Mouse (Mus musculus) embryonic fibroblast, embryonic 13.5 days (primary cell): ENCODE data around the gene Brd3. TPM values are rescaled to one million over a fixed set of nuclear protein-coding genes. Genes with fewer than 3 reads are reported as not detected.
"Not testable (repeated sequence)": the region's sequence is repeated elsewhere in the genome, so short reads cannot be mapped to it uniquely, and the experiment has no call there.

Source experiments
- H3K27ac ChIP-seq: 2 replicates; pipeline ENCODE4 v1.5.1; 2012; ENCODE audit warnings: low read length, control low read depth, inconsistent platforms; ENCODE audit not compliant: insufficient read depth
- H3K4me1 ChIP-seq: 2 replicates; pipeline ENCODE4 v1.6.1; 2011; ENCODE audit warnings: low read length; ENCODE audit not compliant: control insufficient read depth, insufficient read depth
- H3K4me3 ChIP-seq: 2 replicates; pipeline ENCODE4 v1.5.1; 2011; ENCODE audit warnings: mild to moderate bottlenecking, control low read depth, low read length; ENCODE audit not compliant: insufficient read depth
- CTCF ChIP-seq: IDR thresholded peaks from 2 replicates; pipeline ENCODE4 v1.5.1; 2011; ENCODE audit warnings: mild to moderate bottlenecking, control low read depth, low read length, moderate library complexity, borderline replicate concordance; ENCODE audit not compliant: insufficient read depth
- POLR2A ChIP-seq: IDR thresholded peaks from 2 replicates; pipeline ENCODE4 v1.6.1; 2011; ENCODE audit warnings: low read depth, mild to moderate bottlenecking, control low read depth, low read length, moderate library complexity
- polyA plus RNA-seq: library from polyadenylated mRNA; stranded (reverse); fragments of >200 nt; gene quantifications from 2 replicates; pipeline ENCODE4 v1.2.4, GENCODE M21; 2011; ENCODE audit warnings: low read depth; ENCODE audit not compliant: missing spikeins, insufficient read length

Gene Brd3
- polyA plus RNA-seq, 1 experiment, result 41.4 TPM

DNA sequence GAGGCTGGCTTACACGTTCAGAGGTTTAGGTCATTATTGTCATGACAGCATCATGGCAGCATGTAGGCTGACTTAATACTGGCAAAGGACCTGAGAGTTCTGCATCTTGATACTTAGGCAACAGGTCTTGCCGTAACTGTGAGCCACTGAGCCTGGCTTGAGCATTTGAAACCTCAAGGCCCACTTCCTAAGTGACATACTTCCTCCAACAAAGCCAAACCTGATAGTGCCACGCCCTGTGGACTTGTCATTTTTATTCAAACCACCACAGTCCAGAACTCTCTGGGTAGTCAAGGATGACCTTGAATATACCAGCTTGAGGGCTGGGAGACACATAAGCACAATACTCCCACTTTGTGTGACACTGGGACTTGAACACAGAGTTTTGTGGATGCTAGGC lies 5.4 kb upstream of the Brd3 start:
- Histone ChIP-seq H3K27ac (no peak overlapping the region), H3K4me3 (no peak overlapping the region), H3K4me1 (peaks cover 10% of the 10 kb centered on the region)
- no peak for TF ChIP-seq POLR2A
- no peak for TF ChIP-seq CTCF

DNA sequence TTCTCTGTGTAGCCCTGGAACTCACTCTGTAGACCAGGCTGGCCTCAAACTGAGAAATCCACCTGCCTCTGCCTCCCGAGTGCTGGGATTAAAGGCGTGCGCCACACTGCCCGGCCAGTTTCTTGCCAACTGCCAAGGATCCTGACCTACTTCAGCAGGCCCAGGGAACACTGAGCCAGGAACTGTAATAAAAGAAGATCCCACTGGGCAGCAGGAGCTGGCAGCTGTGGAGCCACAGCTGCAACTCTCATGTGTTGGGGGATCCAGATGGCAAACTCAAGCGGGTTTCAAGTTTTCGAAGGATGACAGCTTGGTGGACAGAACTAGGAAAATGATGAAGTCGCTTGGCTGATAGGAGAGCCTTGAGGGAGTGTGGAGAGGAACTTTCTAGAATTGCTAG lies 3.2 kb upstream of the Brd3 start:
- Histone ChIP-seq H3K4me3 (no peak overlapping the region), H3K27ac (no peak overlapping the region), H3K4me1 (peaks cover 7% of the 10 kb centered on the region; the same call in 1 of the 2 replicates)
- TF ChIP-seq CTCF, result no peak
- TF ChIP-seq POLR2A, result no peak

DNA sequence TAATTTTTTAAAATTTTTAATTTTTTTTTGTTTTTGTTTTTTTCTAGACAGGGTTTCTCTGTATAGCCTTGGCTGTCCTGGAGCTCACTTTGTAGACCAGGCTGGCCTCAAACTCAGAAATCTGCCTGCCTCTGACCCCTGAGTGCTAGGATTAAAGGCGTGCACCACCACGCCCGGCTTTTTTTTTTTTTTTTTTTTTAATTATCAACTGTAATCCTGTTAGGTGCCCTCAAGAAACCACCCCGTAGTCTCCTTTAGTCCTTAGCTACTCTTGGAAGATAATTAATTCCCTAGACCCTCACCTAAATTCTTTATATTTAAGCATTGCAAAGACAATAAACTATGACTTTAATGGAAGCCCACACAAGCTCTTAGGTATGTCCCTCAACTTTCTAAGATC lies 804 bp downstream of the Brd3 start:
- not testable (repeated sequence) for H3K4me1 ChIP-seq, H3K4me3 ChIP-seq, H3K27ac ChIP-seq

DNA sequence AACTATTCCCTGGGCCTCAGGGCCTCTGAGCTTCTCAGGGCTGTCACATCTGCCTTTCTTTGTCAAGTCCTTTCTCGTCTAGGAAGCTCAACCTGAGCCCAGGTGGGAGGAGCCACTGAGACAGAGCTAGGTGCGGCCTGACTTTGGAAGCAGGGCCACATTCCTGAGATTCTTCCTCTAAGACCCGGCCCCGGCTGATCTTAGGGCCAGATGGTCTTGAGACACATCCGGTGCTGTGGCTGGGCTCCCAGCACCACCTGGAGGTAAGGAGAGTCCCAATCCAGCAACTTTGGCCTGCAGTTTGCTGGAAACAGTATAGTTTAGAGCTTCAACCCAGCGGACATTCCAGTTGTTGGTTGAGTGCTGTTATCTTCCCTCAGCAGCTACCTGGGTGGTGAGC lies 1.9 kb downstream of the Brd3 start:
- Histone ChIP-seq H3K4me1 (peaks cover 8% of the 10 kb centered on the region), H3K27ac (no peak overlapping the region), H3K4me3 (no peak overlapping the region)
- TF ChIP-seq CTCF (peak; percentile 25; the same call in 1 of the 2 replicates), POLR2A (no peak)

DNA sequence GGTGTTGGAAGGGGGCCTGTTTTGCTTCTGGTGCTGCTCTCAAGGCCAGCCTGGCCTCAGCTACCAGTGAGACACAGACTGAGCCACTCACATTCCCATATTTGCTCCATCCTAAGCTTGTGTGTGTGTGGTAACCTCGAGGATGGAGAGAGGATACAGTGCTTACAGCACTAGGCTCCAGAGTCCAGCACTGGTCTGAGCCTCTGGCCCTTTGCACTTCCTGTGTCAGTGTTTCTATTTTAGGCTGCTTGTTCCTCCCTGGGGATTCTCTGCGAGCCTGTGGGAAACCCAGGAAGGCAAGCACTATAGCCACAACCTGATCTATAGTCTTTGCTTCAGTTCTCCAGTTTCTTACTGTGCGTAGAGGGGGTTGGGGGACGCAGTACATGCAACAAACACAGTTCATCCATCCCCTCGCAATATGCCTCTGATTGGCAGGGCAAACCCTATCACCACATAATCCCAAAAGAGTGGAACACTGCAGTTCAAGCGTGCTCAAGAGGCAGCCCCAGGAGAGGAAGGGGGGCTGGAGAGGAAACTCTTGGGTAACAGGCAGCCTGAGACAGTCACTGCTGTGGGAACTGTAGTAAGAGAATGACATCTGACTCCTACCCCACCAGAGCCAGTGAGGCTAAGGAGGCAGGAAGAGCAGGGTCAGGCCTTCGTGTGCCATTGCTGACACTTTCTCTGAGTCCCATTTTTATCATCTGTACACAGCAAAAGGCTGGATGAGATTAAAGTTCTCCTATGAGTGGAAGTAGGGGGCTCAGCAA lies 3.2 kb downstream of the Brd3 start:
- Histone ChIP-seq H3K4me1 (peaks cover 8% of the 10 kb centered on the region), H3K4me3 (no peak overlapping the region), H3K27ac (peak overlapping the region; percentile 12; the same call in 1 of the 2 replicates)
- TF ChIP-seq POLR2A, result no peak
- no peak for TF ChIP-seq CTCF

DNA sequence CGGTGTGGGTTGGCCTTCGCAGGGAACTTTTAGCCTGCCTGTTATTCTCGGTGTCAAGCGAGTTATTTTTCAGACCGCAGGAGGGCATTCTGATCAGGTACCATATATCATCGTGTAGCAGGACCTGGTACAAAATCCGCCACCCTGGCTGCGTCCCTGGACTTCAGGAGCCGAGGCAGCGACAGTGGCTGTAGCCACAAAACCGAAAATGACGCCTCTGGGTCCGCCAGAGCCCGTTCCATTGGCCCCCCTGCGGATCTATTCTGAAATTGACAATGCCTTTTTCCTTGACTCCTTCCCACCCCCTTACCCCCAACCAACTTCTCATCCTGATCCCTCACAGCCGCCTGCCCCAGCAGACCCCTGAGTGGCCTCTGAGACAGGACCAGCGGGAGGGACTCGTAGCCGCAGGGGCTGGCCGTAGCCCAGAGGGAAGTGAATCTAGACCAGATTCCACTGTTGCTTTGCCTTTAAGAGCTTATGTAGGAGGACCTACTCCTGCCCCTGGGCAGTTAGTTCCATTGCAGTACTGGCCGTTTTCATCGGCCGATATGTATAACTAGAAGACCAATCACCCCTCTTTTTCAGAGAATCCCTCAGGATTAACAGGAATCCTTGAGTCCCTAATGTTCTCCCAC lies 11.0 kb downstream of the Brd3 start:
- TF ChIP-seq POLR2A, result no peak
- no peak for TF ChIP-seq CTCF
- no peak overlapping the region for H3K27ac ChIP-seq
- H3K4me3 ChIP-seq, result peak overlapping the region; percentile 31
- H3K4me1 ChIP-seq, result no peaks in the 10 kb centered on the region

DNA sequence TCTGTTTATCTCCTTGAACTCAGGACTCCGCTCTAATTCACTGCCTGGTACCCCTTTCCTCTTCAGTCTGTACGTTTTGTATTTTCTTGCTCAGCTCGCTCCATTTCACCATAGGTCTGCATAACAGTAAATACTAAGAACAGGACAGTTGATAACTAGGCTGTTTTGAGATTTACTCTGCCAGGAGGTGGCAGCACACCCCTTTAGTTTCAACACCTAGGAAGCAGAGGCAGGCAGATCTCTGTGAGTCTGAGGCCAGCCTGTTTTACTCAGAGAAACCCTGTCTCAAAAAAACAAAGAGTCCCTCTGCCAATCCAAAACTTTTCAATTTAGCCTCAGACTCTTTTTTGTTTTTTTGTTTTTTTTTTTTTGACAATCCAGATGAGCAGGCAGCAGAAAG lies 13.5 kb downstream of the Brd3 start:
- no peak overlapping the region for H3K27ac ChIP-seq
- TF ChIP-seq POLR2A (no peak), CTCF (no peak)
- H3K4me3 ChIP-seq, result no peak overlapping the region
- no peaks in the 10 kb centered on the region for H3K4me1 ChIP-seq

DNA sequence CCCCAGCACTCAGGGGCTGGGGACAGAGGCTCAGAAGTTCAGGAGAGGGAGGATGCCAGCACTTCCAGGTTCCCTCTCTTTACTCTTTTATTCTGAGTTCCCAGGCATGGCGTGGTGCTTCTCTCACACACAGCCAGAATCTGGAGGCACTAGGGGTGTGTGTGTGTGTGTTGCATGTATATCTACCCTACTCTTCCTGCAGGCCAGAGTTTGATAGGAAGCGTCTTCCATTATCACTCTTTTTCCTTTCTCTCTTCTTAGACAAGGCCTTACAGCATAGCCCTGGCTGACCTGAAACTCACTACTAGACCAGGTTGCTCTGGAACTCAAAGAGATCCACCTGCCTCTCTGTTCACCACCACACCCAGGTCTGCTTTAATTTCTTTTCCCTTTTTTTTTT lies 16.5 kb downstream of the Brd3 start:
- TF ChIP-seq CTCF (no peak), POLR2A (no peak)
- Histone ChIP-seq H3K4me3 (no peak overlapping the region), H3K4me1 (no peaks in the 10 kb centered on the region), H3K27ac (no peak overlapping the region)

DNA sequence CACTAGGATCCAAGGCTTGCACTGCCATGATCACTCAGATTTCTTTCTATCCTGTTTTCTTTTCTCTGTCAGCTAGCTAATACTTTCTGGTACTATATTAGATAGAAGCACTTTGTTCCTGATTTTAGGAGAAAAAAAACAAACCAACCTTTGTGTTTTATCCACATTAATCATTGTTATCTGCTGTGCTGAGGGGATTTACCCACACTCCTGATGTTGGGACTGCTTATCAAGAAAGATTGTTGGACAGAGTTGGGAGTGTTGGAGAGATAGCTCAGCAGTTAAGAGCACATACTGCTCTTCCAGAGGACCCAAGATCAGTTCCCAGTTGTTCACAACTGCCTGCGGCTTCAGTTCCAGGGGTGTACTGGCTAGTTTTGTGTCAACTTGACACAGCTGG lies 19.1 kb downstream of the Brd3 start:
- Histone ChIP-seq H3K4me1 (no peaks in the 10 kb centered on the region), H3K27ac (no peak overlapping the region), H3K4me3 (no peak overlapping the region)
- TF ChIP-seq POLR2A (no peak), CTCF (no peak)

DNA sequence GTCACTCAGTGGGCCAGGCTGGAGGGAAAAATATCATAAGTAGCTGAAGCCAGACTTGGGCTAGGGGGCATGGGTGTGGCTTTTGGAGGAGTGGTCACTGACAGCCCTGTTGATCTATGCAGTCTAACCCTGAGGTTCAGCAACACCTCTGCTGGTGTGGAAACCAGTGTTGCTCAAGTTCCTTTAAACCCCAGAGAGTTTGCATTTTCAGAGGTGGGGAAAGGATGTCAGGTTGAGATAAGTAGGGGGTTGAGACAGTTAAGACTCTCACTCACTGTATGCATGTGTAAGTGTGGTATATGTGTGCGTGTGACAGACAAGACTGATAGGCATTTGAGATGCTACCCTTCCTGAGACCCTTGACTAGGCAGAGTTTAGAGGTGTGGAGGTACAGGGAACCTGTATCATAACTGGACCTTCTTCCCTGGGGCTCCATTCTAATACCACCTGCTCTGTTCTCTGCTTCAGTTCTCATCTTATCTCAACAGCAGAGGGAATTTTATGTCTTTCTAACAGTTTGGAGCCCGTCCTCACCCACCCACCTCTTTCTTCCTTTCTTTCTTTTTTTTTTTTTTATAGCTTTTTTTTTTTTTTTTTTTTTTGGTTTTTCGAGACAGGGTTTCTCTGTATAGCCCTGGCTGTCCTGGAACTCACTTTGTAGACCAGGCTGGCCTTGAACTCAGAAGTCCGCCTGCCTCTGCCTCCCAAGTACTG lies 20.0 kb downstream of the Brd3 start:
- Histone ChIP-seq H3K4me1 (no peaks in the 10 kb centered on the region), H3K4me3 (no peak overlapping the region), H3K27ac (no peak overlapping the region)
- TF ChIP-seq CTCF (no peak), POLR2A (no peak)
